Mouse (Mus musculus) brain, embryonic 14.5 days (tissue): ENCODE measurements around the gene Ldhb.
A peak's percentile ranks its signal among the peaks of the same experiment; 100 is the strongest.

Experiments used
- CTCF ChIP-seq: fragments of 200-500 bp; IDR thresholded peaks from 2 replicates; pipeline ENCODE4 v1.5.1; 2012; ENCODE audit warnings: inconsistent platforms, mild to moderate bottlenecking, moderate library complexity, borderline replicate concordance; ENCODE audit not compliant: insufficient read depth, insufficient read length; ENCODE audit errors: extremely low read depth
- POLR2A ChIP-seq: fragments of 200-500 bp; IDR thresholded peaks from 2 replicates; pipeline ENCODE4 v1.6.1; 2012; ENCODE audit warnings: mild to moderate bottlenecking, inconsistent platforms, borderline replicate concordance; ENCODE audit not compliant: poor library complexity, insufficient read depth, insufficient read length, severe bottlenecking; ENCODE audit errors: extremely low read depth

DNA sequence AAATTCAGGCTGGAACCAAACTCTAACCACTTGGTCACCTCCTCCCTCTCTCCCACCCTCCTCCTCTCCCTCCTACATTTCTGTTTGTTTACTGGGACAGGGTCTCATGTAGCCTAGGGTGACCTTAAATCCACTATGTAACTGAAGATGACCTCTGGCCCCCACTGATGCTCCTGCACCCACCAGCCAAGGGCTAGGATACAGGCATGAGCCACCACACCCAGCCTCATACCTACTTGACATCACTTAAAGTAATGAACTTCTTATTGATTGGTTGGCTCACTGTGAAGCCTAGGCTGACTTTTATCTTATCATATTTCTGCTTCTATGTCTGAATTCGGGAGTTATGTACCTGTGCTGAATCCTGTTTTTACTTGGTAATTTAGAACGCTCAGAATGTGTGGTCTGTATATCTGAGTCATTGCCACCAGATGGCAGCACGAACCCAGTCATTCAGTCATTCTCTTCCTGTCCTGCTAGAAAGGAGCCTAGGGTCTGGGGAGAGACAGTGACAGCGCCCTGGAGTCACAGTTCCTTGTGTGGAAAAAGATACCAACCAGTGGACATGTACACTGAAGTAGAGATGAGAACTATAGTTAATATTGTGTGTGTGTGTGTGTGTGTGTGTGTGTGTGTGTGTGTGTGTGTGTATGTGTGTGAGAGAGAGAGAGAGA lies 17.0 kb upstream of the Ldhb start:
- peak; percentile 83 for TF ChIP-seq CTCF
- no peak for TF ChIP-seq POLR2A
